Mouse (Mus musculus): Measurements from ENCODE around the gene Mmp7.

The Mmp7 gene

GRCm38 (mm10) chr9:7742696-7743095, 50.8 kb downstream of the Mmp7 start:
- in situ Hi-C loops (cut with MboI, MseI), result no loop called here

- in situ Hi-C loops (cut with MboI, MseI), result no loop called here
Measured at GRCm38 (mm10) chr9:7744156-7744555, 52.3 kb downstream of the Mmp7 start.

GRCm38 (mm10) chr9:7748881-7749280, 57.0 kb downstream of the Mmp7 start:
- in situ Hi-C loops (cut with MboI, MseI), result no loop called here
